Mouse (Mus musculus): ENCODE results near the gene Gpbp1. TPM values are rescaled to one million over a fixed set of nuclear protein-coding genes. Genes with fewer than 3 reads are reported as not detected.
A peak's percentile ranks its signal among the peaks of the same experiment; 100 is the strongest.

Gpbp1 gene
- polyA plus RNA-seq, 2 experiments = 19.2 to 36.2 TPM

GRCm38 (mm10) chr13:111491046-111491756, 1.3 kb upstream of the Gpbp1 start:
- TF ChIP-seq CTCF (IDR thresholded peaks at IDR 0.05; ENCODE audit: low read depth) (no peak), EP300 (IDR thresholded peaks at IDR 0.05; ENCODE audit: low read depth) (no peak)
- peak overlapping the region; percentile 93 for H3K4me2 ChIP-seq (ENCODE audit: low read depth)
- no peaks in the 10 kb centered on the region; the same call in 1 of the 2 replicates for H3K36me3 ChIP-seq (replicated peaks; ENCODE audit: control insufficient read depth, insufficient read depth, low read depth)
- peak in 1 of 3 experiments; percentile 43 for DNase-seq (ENCODE audit: low read depth in 3 of 3, low spot score in 3 of 3)
- peaks cover 10% of the 10 kb centered on the region for H3K27me3 ChIP-seq (ENCODE audit: control insufficient read depth, insufficient read depth, low read length)
- WGBS (ENCODE audit: insufficient replicate concordance) = 19% methylated on average over 13 of the region's 13 CpGs
- no peak for ATAC-seq (ENCODE audit: insufficient read depth)
- H3K4me1 ChIP-seq (replicated peaks; ENCODE audit: control insufficient read depth in 2 of 2, insufficient read depth in 2 of 2, low read length in 1 of 2) = peaks cover 9 to 11% of the 10 kb centered on the region in 2 experiments
- peak overlapping the region in 1 of 2 experiments; percentile 99; a peak in 2 of 4 replicates for H3K4me3 ChIP-seq (ENCODE audit: insufficient read depth in 1 of 2, low read depth in 2 of 2, low read length in 2 of 2)
- no peak overlapping the region for H3K27ac ChIP-seq
- peak overlapping the region; percentile 74 for H3K9ac ChIP-seq (replicated peaks)
- no peaks in the 10 kb centered on the region for H3K9me3 ChIP-seq (ENCODE audit: control insufficient read depth, low read length)

- peak; percentile 12 for ATAC-seq (ENCODE audit: insufficient read depth)
- Histone ChIP-seq H3K4me3 (ENCODE audit: insufficient read depth in 1 of 2, low read depth in 2 of 2, low read length in 2 of 2) (peak overlapping the region; percentile 80 to 99), H3K9ac (replicated peaks) (peak overlapping the region; percentile 95), H3K27ac (peak overlapping the region; percentile 97), H3K4me1 (replicated peaks; ENCODE audit: control insufficient read depth in 2 of 2, insufficient read depth in 2 of 2, low read length in 1 of 2) (peaks cover 9 to 17% of the 10 kb centered on the region in 2 experiments), H3K27me3 (ENCODE audit: control insufficient read depth, insufficient read depth, low read length) (peaks cover 10% of the 10 kb centered on the region), H3K36me3 (replicated peaks; ENCODE audit: control insufficient read depth, insufficient read depth, low read depth) (peaks cover 2% of the 10 kb centered on the region), H3K9me3 (ENCODE audit: control insufficient read depth, low read length) (no peaks in the 10 kb centered on the region), H3K4me2 (ENCODE audit: low read depth) (peak overlapping the region; percentile 89)
- under 1% methylated on average over 22 of the region's 33 CpGs for WGBS (ENCODE audit: insufficient replicate concordance)
- DNase-seq (ENCODE audit: low read depth in 3 of 3, low spot score in 3 of 3) = peak in 2 of 3 experiments; percentile 3 to 17
- TF ChIP-seq CTCF (IDR thresholded peaks at IDR 0.05; ENCODE audit: low read depth) = no peak
- TF ChIP-seq EP300 (IDR thresholded peaks at IDR 0.05; ENCODE audit: low read depth) = no peak
Observed at GRCm38 (mm10) chr13:111489502-111489801, 459 bp downstream of the Gpbp1 start.

DNA sequence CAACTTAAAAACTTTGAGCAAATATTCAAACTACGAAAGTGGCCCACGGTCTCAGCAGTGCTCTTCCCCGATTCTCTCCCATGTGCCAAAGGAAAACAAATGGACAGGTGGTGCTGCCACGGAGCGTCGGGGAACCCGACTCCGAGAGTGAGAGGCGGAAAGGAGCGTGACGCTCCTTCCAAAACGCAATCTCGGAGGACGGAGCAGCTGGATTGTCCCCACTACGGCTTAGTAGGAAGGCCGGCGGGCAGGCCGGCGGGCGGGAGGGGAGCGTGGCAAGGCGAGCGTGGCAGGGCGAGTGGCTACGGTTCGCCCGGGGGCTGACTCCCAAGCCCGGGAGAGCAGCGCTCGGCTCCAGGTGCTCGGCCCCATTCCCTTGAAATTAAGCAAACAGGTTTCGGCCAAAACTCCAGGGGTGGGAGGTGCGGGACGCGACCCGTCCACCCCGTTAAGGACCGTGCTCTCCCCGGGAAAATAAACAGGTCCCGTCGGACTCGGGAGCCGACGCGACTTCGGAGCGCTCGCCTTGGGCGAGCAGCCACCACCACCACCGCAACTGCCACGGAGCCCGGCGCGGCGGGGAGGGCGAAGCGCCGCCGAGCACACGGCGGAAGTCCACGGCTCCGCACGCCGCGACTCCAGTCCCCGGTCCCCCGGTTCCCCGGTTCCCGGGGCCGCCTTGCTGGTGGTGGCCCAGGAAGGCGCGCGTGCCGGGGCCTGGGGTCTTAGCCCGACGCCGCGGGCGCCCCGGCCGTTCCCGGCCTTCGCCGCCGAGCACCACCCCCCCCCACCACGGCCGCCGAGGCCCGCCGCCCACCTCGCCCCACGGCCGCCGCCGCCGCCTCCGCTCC, 1.0 kb downstream of the Gpbp1 start:
- Histone ChIP-seq H3K4me3 (ENCODE audit: insufficient read depth in 1 of 2, low read depth in 2 of 2, low read length in 2 of 2) (peak overlapping the region; percentile 80 to 99), H3K36me3 (replicated peaks; ENCODE audit: control insufficient read depth, insufficient read depth, low read depth) (peaks cover 5% of the 10 kb centered on the region), H3K9me3 (ENCODE audit: control insufficient read depth, low read length) (no peaks in the 10 kb centered on the region), H3K9ac (replicated peaks) (peak overlapping the region; percentile 95), H3K4me1 (replicated peaks; ENCODE audit: control insufficient read depth in 2 of 2, insufficient read depth in 2 of 2, low read length in 1 of 2) (peaks cover 9 to 17% of the 10 kb centered on the region in 2 experiments), H3K27me3 (ENCODE audit: control insufficient read depth, insufficient read depth, low read length) (peaks cover 10% of the 10 kb centered on the region), H3K4me2 (ENCODE audit: low read depth) (peak overlapping the region; percentile 89), H3K27ac (peak overlapping the region; percentile 97)
- TF ChIP-seq CTCF (IDR thresholded peaks at IDR 0.05; ENCODE audit: low read depth) (no peak), EP300 (IDR thresholded peaks at IDR 0.05; ENCODE audit: low read depth) (no peak)
- DNase-seq (ENCODE audit: low read depth in 3 of 3, low spot score in 3 of 3) = peak; percentile 11 to 33 (median 15)
- WGBS (ENCODE audit: insufficient replicate concordance) = under 1% methylated on average over 83 of the region's 98 CpGs
- peak; percentile 0; the same call in 1 of the 2 replicates for ATAC-seq (ENCODE audit: insufficient read depth)

- H3K27me3 ChIP-seq (ENCODE audit: control insufficient read depth, insufficient read depth, low read length) = no peaks in the 10 kb centered on the region
- WGBS (ENCODE audit: insufficient replicate concordance) = 84% methylated on average over 2 of the region's 2 CpGs
- peaks cover 11% of the 10 kb centered on the region for H3K36me3 ChIP-seq (replicated peaks; ENCODE audit: control insufficient read depth, insufficient read depth, low read depth)
- H3K4me3 ChIP-seq (ENCODE audit: insufficient read depth in 1 of 2, low read depth in 2 of 2, low read length in 2 of 2) = no peak overlapping the region
- H3K27ac ChIP-seq = no peak overlapping the region
- no peaks in the 10 kb centered on the region for H3K9me3 ChIP-seq (ENCODE audit: control insufficient read depth, low read length)
- H3K9ac ChIP-seq (replicated peaks) = no peak overlapping the region
- TF ChIP-seq CTCF (IDR thresholded peaks at IDR 0.05; ENCODE audit: low read depth) (no peak), EP300 (IDR thresholded peaks at IDR 0.05; ENCODE audit: low read depth) (no peak)
- DNase-seq (ENCODE audit: low read depth in 3 of 3, low spot score in 3 of 3) (no peak), ATAC-seq (ENCODE audit: insufficient read depth) (no peak)
- no peak overlapping the region for H3K4me2 ChIP-seq (ENCODE audit: low read depth)
- peaks cover 3 to 16% of the 10 kb centered on the region in 2 experiments; a peak in 3 of 4 replicates for H3K4me1 ChIP-seq (replicated peaks; ENCODE audit: control insufficient read depth in 2 of 2, insufficient read depth in 2 of 2, low read length in 1 of 2)
Observed at GRCm38 (mm10) chr13:111477695-111478094, 12.2 kb downstream of the Gpbp1 start.

All from liver, embryonic 14.5 days (tissue).